Mouse (Mus musculus) layer of hippocampus, adult 18-20 months (tissue): ENCODE data around the gene Sez6. TPM values are rescaled to one million over a fixed set of nuclear protein-coding genes. Genes with fewer than 3 reads are reported as not detected.

Experiments used
- DNase-seq, 2 experiments: peaks; one replicate each; pipeline ENCODE4 v3.0.0; 2022; ENCODE audit warnings: low spot score in 2 of 2
- total RNA-seq, 2 experiments: library from RNA; stranded (reverse); gene quantifications; 2 replicates each; pipeline ENCODE4 v1.2.3; 2021

The Sez6 gene
- total RNA-seq, 2 experiments from 2014 or later: 161 to 167 TPM

DNA sequence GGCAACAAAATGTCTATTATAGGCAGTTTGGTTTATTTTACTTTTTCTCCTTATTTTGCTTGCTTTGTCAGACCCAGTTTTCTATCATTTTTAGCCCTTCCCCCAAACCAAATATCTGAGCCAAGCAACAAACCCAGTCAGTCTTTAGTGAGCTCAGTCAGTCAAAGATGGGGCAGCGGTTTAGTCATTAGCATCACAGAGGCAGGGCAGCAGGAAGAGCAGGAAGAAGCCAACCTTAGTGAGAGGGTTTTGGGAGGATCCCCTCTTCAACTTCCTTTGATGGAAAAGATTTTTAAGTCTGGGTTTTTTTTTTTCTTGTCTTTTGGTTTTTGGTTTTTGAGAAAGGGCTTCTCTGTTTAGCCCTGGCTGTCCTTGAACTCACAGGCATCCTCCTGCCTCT lies 25.9 kb upstream of the Sez6 start:
- no peak for DNase-seq

DNA sequence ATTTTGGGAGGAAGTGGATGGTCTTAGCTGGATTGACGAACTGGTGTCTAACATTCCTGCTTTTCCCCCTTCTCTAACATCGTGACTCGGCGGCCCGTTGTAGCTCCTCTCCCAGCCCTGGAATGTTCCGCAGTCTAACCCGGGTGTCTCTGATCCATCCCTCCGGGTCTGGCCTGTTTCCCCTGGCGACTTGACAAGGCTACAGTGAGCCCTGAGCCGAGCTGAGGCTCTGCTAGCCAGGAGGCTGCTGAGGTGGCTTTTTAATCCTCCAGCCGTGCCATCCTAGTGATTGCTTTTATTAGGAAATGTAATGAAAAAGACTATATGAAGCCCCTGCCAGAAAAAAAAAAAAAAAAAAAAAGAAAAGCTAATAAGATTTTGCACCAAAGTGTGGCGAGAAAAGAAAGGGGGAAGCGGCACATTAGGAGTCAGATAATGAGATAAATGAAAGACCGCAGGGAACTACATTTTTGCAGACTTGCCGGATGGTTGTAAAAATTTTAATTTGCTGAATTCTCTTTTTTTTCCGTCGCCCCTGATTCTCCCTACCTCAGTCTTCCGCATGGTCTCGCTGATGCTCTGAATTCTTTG lies 24.4 kb upstream of the Sez6 start:
- no peak for DNase-seq

DNA sequence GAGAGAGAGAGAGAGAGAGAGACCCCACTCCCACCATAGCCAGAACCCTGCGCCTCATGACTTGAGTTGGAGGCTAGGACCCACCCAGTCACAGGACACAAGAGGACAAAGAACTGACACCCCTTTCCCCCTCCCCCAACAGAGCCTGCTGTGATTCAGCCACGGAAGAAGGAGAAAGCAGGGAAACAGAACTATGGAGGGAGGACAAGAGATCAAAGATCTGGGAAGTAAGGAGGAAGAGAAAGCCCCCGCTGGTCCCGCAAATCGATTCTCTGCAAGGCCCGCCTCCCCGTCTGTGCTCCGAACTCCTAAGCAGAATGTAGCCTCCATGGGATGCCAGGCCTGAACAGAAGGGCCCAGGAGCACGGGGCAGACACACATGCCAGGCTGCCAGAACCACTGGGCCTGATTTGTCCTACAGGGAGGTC lies 23.8 kb upstream of the Sez6 start:
- peak in 1 of 2 experiments; percentile 40 for DNase-seq

DNA sequence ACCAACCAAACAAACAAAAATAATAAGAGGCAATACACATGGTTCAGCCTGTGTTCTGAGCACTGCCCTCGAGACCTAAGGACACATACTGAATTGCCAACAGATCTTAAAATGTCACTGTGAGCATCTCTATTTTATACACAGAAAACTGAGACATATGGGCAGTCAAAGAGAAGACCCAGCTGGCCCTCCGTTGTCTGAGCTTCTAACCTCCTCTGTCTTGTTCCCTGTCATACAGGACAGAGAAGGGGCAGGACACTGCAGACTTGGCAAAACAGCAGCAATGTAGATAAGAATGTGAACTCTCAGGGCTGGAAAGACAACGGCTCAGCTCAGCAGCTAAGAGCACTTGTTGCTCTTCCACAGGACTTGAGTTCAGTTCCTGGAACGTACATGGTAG lies 22.1 kb upstream of the Sez6 start:
- DNase-seq: no peak

DNA sequence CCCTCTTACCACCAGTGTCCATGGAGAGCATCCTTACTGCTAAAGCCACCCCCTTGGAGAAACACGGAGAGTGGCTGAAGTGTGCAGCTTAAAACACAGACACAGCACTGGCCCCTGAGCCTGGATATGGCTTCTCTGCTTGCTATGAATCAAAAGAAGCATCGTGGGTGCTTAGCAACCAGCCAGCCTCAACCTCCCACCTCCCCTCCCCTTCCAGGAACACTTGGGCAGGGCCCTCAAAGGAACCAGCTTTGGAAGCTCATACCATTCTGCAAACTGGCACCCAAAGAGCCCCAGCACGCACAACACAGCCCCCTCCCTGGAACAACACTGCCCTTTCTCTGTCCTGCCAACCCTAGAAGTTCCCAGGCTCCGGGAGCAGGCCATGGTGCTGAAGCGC lies 21.2 kb upstream of the Sez6 start:
- DNase-seq: peak in 1 of 2 experiments; percentile 19

DNA sequence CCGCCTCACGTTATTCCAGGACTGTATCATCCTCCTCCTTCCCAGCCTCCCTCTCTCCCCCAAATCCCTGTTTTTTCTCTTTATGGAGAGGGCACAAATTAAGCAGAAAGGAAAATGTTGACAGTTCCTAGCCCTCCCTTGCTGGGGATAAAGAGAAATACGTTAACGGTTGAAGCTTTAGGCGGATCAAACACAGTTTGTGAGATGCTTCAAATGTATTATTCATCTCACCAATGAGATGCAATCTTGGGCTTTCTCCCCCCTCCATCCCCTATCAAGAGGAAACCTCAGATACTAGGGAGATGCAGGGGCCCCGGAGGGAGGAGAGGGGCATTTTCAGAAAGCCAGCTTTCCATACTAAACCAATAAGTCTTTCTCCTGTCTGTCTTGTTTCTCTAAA lies 20.8 kb upstream of the Sez6 start:
- no peak for DNase-seq

DNA sequence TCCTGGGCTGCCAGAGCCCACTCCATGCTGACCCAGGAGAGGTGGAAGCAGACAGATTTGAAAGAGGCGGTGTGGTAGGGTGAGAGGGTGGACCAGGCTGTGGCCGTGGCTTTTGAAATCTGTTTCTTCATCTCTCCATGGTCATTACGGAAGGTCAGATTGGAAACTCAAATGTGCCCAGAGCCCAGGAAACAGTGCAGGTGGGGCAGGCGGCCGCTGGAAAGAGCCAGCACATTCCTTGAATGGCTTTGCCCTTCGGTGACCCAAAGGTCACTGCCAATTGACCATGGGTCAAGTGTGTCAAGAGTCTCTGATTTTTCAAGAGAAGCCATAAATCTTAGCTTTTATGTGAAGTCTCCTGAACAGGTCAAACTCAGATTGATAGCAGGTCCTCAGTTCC lies 17.1 kb upstream of the Sez6 start:
- DNase-seq: no peak

DNA sequence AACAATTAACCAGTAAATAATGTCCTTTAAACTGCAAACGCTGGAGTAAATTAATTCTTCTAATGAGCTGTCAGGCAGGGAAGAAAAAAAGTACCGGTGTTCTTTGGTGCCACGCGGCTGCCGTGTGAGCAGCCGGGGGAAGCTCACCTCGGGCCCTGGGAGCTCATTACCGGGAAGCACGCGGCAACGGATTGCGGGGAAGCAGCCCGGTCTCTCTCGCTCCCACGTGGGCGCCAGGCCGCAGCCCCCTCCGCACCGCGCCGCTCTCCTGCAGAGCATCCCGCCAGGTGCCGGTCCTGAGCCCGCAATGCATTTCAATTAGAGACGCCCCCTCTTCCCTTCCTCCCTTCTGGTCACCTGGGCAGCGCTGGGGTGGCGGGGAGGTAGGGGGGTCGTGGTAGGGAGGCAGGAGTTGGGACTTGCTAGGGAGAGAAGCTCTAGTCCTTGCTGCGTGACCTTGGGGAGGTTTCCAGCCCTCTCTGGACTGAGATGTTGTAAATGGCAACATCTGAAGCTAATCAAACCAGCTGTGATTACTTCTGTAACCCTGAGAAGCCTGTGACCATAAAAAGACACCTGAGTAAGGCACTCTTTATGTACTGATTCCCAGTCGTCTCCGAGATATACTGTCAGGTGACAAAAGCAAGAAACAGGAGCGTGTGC lies 15.9 kb upstream of the Sez6 start:
- no peak for DNase-seq

DNA sequence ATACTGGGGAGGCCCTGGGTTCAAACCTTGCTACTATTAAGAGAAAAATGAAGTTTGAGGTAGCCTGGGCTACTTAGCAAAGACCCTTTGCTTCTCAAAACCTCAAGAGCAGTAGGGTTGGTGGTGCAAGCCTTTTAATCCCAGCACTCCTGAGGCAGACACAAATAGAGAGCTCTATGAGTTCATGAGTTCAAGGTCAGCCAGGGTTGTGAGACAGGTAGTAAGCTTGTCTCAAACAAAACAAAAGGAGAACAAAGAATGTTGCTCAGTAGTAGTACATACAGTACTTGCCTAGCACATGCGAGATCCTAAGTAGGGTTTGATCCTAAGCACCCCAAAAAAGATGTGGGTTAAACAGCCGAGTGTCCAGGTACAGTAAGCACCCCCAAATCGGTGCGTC lies 13.9 kb upstream of the Sez6 start:
- DNase-seq: no peak

DNA sequence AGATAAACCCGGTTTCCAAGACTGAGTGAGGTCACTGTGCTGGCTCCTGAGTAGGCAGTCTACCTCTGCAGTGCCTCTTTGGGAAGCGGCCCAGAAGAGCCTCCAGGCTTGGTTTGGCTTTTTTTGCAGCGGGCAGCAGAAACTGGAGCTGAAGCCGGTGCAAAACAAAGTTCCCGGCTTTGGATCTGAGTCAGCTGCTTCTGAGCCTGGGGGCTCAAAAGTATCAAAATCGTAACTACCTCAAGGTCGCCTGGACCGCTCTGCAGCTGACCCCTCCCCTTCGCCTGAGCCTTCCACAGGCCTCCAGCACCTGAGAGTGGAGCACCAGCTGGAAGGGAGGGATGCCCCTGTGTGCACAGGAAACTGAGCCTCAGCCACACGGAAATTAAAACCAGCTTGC lies 13.4 kb upstream of the Sez6 start:
- no peak for DNase-seq

DNA sequence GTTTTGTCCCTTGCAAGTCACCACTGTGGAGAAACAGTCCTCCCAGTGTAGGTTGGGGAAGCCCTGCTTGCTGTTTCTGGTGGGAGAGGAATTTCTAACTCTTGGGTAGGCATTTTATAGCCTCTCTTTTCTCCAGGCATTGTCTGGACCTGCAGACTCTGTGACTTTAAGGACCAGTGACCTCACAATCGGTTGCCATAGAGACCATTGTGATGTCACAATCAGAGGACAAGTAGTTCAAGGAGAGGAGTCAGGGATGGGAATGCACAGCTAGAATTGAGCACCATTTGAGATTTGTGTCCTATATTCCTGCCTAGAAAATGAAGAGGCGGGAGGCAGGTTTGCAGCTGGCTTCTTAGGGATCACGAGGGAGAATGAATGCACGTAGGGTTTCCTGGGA lies 7.3 kb upstream of the Sez6 start:
- DNase-seq: no peak

DNA sequence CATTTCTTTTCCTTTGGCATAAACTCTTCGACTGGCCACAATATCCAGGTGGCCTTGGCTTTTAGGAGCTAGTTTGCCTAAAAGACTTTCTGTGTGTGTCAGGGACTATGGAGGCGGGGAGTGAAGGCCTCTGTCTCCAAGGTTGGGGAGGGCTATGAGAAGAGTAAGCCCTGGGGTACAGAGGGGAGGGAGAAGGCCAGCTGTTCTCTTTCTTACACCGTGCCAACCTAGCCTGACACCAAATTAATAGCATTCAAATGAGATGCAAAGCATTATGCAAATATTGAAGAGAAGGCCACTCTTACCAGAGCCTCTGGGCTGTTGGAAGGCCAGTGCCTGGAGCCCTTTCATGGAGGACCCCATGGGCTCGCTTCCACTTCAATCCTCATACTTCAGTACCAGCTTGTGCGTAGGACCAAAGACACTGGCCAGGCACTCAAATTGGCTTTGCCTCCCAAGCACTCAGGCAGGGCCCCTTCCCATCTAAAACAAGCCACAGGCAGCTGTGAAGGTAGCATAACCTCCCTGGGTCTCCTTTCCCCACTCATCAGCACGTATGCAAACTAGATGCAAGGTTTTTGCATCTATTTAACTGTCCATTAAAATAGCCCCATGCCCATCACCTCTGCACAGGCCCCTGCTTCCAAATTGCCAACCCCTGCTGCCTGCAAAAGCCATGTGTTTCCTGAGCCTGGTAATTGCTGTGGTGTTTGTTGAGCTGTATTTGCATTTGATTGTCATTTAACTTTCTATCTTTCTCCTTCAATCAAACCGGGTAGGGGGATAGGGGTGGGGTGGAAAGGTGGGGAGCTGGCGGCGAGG lies 4.6 kb upstream of the Sez6 start:
- DNase-seq: no peak

DNA sequence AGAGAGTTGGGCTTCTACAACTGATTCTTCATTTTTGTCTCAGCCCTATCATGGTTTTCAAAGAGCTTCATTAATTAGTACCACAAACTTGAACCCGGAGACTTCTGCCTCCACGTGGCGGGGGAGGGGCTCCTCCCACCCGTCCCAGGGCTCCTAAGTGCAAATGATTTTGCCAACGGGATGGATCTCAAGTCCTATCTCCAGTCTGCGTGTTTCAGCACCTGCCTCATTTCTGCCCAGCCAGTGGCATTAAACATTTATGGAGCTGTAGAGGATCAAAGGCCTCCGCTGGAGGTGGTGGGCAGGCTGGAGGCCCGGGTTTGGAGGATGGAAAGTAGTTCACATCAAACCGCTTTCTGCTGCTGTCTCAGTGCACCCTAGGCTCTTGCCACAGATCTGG lies 3.9 kb upstream of the Sez6 start:
- DNase-seq: no peak

DNA sequence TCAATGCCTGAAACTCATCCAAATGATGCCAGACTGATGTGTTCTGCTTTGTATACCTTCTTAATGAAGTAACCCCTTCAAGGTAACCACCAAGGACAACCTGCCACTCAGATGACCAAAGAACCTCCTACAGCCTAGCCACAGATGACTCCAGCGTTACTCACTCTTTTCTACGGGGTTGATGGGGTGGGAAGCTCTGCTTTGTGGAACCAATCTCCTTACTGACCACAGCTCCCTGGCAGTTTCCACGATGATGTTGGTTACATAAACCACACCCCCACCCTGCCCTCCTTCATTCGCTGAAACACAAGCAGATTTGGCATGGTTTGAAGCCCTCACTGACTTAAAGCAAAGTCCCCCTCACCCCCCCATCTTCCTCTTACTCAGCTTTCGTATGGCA lies 2.8 kb upstream of the Sez6 start:
- DNase-seq: no peak

DNA sequence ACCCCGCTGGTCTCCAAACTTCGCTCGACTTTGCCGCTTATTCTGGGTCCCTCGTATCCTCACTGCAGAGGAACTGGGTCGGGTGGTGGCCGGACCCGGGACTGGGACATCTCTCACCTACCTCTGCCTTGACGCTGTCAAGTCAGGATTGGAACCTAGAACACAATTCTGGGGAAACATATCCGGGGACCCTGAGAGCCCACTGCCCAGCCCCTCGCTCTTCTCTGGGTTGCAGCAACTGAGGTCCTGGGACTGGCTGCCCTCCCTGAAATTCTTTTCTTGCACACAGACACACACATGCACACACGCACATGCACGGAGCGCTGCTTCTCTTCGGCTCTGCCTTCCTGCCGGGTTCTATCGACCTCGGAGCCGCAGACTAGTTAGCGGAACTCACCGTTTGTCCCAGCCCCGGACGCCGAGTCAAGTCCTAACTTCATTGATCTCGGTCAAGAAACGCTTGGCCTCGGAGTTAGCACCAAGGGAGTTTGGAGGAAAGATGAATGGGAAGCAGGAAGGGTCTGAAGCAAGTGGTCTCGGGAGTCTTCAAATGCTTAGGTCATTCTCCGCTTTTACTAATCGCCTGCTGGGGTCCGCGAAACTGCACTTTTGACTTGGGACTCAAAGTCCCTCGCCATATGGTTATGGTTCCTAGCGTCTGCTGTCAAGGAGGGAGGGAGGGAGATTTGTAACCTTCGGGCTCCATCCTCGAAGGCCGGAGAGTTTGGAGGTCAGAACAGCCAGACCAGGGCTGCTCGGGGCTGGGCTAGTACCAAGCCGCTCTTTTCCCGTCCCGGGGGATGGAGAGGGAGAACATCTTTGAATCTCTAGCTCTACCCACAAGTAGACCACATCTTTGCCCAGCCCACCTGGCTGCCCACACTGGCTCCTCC lies 1.2 kb downstream of the Sez6 start:
- DNase-seq: no peak

DNA sequence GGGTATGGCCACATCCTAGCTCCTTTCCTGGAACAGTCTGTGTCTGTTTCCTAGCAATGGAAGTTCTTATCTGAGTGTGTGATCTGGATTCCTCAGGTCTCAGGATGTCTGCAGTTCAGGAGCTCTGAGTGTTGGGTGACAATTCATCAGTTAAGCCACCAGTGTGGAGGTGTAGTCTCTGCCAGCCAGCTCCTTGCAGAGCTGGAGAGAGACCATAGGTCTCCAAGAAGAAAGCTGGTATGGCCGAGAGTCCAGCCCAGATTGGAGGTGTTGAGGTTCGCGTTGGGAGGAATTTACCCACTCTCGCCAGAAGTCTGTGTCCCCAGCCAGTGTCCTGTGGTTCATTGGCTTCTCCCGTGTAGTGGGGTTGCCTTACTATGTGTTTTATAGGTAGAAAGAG lies 2.0 kb downstream of the Sez6 start:
- no peak for DNase-seq

DNA sequence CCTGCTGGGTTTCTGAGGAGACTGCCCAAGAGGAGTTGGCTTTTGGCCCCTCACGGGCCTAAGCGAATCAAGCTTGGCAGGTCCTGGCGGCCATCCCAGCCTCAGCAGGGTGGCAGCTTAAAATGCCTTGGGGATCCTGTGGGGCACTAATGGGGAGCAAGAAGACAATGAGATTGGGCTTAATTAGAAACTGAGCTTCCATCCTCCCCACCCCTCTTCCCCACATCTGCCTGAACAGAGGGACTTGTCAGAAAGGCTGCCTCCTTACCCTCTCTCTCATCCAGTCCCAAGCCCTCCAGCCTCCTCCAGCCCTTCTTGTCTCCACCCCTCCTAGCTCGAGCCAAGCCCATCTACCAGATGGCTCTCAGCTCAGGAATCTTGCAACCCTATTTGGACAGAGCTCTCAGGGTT lies 3.5 kb downstream of the Sez6 start:
- no peak for DNase-seq

DNA sequence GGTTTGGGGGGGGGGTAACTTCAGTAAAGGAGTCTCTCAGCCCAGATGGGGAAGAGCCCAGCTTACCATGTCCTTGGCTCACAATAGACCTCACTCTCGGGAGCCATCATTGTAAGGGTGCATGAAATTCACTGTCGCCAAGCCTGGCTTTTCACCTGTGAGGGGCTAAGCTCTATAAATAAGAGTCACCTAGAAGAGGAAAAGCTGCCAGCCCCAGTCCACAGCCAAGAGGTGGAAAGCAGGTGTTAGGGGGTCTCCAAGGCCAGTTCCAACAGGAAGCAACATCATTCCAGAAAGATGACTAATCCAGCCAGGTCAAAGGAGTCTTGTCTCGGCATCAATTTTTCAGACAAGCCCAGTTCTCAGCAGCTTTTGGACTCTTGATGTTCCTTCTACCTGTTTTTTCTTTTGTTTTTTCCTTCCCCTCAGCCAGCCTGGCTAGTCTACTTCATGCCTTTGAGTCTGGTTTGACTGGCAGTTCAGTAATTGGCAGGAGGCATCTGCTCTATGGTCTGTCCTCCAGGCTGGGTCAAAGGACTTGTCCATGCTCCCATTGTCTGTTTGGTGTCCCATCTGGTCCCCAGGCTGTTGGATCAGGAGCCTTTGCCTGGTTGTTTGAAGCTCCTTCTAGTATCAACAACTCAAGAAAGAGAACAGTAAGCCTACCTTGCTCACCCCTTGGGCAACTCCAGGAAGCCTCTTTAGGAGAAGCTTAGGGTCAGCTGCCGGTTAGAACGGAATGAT lies 4.1 kb downstream of the Sez6 start:
- DNase-seq: no peak

DNA sequence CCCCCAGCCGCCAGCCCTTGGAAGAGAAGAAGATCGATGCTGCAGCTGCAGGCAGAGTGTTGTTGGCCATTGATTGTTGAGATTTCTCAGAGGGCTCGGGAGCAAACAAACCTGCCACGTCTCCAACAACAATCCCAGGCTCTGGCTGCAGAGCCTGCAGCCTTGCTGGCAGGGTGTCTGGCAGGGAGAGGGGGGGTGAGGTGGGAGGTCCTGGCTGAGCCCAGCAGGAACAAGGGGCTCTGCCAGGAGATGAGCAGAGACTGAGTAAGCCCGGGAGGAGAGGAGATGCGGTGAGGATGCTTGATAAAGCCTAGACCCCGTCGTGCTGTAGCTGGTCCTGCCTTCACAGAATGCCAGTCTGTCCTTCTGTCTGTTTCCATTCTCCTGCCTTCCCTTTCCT lies 6.2 kb downstream of the Sez6 start:
- DNase-seq: no peak

DNA sequence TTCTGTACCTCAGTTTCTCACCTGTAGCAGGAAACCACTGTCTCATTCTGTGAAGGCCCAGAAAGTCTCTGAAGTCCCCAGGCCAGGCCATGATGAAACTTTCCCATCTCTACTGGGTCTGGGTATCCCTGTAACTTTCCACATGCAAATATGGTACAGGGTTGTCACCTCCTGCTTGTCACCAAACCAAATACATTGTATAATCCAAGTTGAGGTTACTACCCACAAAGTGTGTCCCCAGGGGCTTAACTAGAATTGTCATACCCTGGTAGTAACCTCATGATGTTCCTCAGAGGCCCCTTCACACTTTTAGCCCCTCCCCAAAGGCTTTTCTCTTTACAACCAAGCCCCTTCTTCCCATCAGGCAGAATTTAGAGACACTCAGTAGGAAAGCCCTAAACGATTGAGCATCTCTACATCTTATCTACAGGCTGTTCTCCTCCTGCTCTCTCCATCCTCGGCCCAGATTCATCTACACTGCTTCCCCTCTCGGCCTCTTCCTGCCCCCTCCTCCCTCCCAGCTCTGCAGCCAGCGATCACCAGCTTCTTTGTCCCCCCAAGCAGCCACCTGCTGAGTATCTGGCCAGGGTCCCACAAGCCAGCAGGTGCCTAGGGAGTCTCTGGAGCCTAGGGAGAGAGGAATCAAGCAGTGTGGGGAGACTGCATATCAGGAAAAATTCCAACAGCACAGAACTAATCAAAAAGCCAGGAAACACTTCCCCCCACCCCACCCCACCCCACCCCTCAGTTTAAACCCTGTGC lies 7.2 kb downstream of the Sez6 start:
- DNase-seq: no peak
